Mouse (Mus musculus): ENCODE results near the gene Ccdc88c. TPM values are rescaled to one million over a fixed set of nuclear protein-coding genes. Genes with fewer than 3 reads are reported as not detected.

The Ccdc88c gene
- total RNA-seq, 2 experiments from 2014 or later: 21.9 to 25.5 TPM

- peak in 1 of 2 experiments; percentile 44 for DNase-seq (ENCODE audit: low spot score in 2 of 2)
- intact Hi-C loops (cut with DNase I): no loop called here
Observed at GRCm38 (mm10) chr12:100868049-100868622, 160.7 kb downstream of the Ccdc88c start.

GRCm38 (mm10) chr12:100867097-100867496, 161.8 kb downstream of the Ccdc88c start:
- intact Hi-C loops (cut with DNase I): no loop called here
- DNase-seq (ENCODE audit: low spot score in 2 of 2): no peak

- no peak for DNase-seq (ENCODE audit: low spot score in 2 of 2)
- intact Hi-C loops (cut with DNase I): no loop called here
Observed at GRCm38 (mm10) chr12:100865509-100866078, 163.3 kb downstream of the Ccdc88c start.

GRCm38 (mm10) chr12:100865072-100865471, 163.8 kb downstream of the Ccdc88c start:
- DNase-seq (ENCODE audit: low spot score in 2 of 2): no peak
- intact Hi-C loops (cut with DNase I): no loop called here

GRCm38 (mm10) chr12:100862856-100863446, 165.9 kb downstream of the Ccdc88c start:
- intact Hi-C loops (cut with DNase I): no loop called here
- DNase-seq (ENCODE audit: low spot score in 2 of 2): no peak

- intact Hi-C loops (cut with DNase I): no loop called here
- DNase-seq (ENCODE audit: low spot score in 2 of 2): no peak
Observed at GRCm38 (mm10) chr12:100862272-100862671, 166.6 kb downstream of the Ccdc88c start.

Small RNA genes lying within 50 kb of the gene (microRNA-seq; reads per million reads assigned to microRNA genes)
- gene Mir1190: 0 reads per million in 2 experiments

Other genes with a start within 250 kb of the Ccdc88c start
- 10 to 100 TPM in 1 of 2 experiments, 1 to 10 TPM in 1; 9.6 to 10.3 TPM for gene Dglucy, start 250.0 kb downstream of the Ccdc88c start, total RNA-seq (2021)
- gene Gpr68, start 120.9 kb downstream of the Ccdc88c start, total RNA-seq (2021): 10 to 100 TPM in 1 of 2 experiments, 1 to 10 TPM in 1; 8.3 to 11.6 TPM
- 10 to 100 TPM; 39.1 to 43.4 TPM for gene Ppp4r3a, start 54.6 kb upstream of the Ccdc88c start, total RNA-seq (2021)